In the genomic region with DNA sequence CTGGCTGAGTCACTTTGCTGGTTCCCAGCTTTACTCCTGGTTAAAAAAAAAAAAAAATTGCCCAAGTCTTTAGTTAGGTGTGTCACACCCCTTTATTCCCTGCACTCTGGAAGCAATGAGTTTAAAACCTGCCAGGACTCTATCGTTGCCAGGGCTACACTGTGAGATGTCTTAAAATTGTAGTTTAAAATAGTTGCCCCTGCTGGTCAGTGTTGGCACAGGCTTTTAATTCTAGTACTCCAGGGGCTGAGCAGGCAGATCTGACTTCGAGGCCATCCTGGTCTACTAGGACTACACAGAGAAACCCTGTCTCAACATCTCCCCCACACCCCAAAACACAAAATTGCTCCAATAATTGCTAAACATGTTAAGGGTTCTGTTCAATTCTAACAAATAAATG, we compare ENCODE assay signal across 15 mouse cellular contexts. TPM values are rescaled to one million over a fixed set of nuclear protein-coding genes. Genes with fewer than 3 reads are reported as not detected.
DNase-seq lines count a peak whose midpoint lies in the region; ATAC-seq and TF ChIP-seq lines count a peak whose summit lies in the region.
"Had no signal": no experiment of that assay in that cellular context is flagged by ENCODE, and none has a peak within 500 bp of the region (broad histone marks: within the 10 kb centered on the region; RNA-seq: fewer than 3 reads in every experiment).

No protein-coding gene starts in this region.

- CTCF ChIA-PET in Patski (lab: Charles Lee), result no interaction called here

- WGBS in kidney, postnatal 0 days, result 73% methylated on average over 2 of the region's 2 CpGs
- WGBS in kidney, adult 2 months, result 64% methylated on average over 2 of the region's 2 CpGs

- peak; percentile 33 for TF ChIP-seq CTCF in kidney, postnatal 0 days (IDR thresholded peaks at IDR 0.05; ENCODE audit: low read depth)
- no peak for TF ChIP-seq CTCF in kidney, adult 2 months (conservative IDR thresholded peaks at IDR 0.05; ENCODE audit: insufficient read depth, insufficient read length, low read depth, low read length)
- TF ChIP-seq CTCF in Patski (IDR thresholded peaks at IDR 0.05), result peak; percentile 38

- no peak overlapping the region for H3K9ac ChIP-seq in kidney, postnatal 0 days (ENCODE audit: low read depth, low read length)
- H3K9ac ChIP-seq: forebrain, embryonic 12.5 days had no signal

- H3K4me1 ChIP-seq in kidney, postnatal 0 days (replicated peaks; ENCODE audit: insufficient read depth, low read length), result peaks cover 8% of the 10 kb centered on the region; the same call in 1 of the 2 replicates
- peaks cover 11% of the 10 kb centered on the region for H3K4me1 ChIP-seq in kidney, adult 2 months (ENCODE audit: control insufficient read depth, insufficient read depth, low read length)

- POLR2A ChIA-PET in Patski (lab: Charles Lee), result interaction anchor here (0.9 kb wide), 1 partner anchor 33 kb away, joined by 3 read pairs; no protein-coding TSS in a partner anchor

- TF ChIP-seq POLR2A in kidney, adult 2 months (IDR thresholded peaks at IDR 0.05; ENCODE audit: low read depth, low read length), result no peak

- H3K4me2 ChIP-seq in kidney, postnatal 0 days (ENCODE audit: low read length), result no peak overlapping the region
- H3K4me2 ChIP-seq: forebrain, embryonic 12.5 days; heart, embryonic 11.5 days; midbrain, embryonic 11.5 days had no signal

- no peak overlapping the region for H3K4me3 ChIP-seq in kidney, postnatal 0 days (replicated peaks; ENCODE audit: low read depth, low read length)
- H3K4me3 ChIP-seq in kidney, adult 2 months (ENCODE audit: insufficient read depth, low read depth, low read length), result no peak overlapping the region
- H3K4me3 ChIP-seq: forebrain, embryonic 12.5 days; myocyte had no signal

- no peak overlapping the region for H3K27ac ChIP-seq in kidney, postnatal 0 days
- H3K27ac ChIP-seq in kidney, adult 2 months (ENCODE audit: insufficient read depth, low read depth, low read length), result no peak overlapping the region
- H3K27ac ChIP-seq: forebrain, embryonic 12.5 days had no signal

- H3K36me3 ChIP-seq in kidney, postnatal 0 days (ENCODE audit: insufficient read depth, low read length), result no peaks in the 10 kb centered on the region
- no peaks in the 10 kb centered on the region for H3K36me3 ChIP-seq in kidney, adult 2 months (ENCODE audit: control insufficient read depth, insufficient read depth, low read length)
- H3K36me3 ChIP-seq: forebrain, embryonic 12.5 days had no signal

- ATAC-seq in CD4-positive, CD25-positive, alpha-beta regulatory T cell, adult 4 months, result no peak
- ATAC-seq in kidney, postnatal 0 days (replicated peaks; ENCODE audit: low FRiP score, low read depth), result no peak
- ATAC-seq in Patski, result no peak

- peak; percentile 49 for DNase-seq in CD4-positive, CD25-positive, alpha-beta regulatory T cell, adult 2 months (ENCODE audit: low read depth, low spot score)
- DNase-seq in kidney, postnatal 0 days (ENCODE audit: low spot score), result no peak
- no peak for DNase-seq in kidney, adult 2 months
- DNase-seq in 3T3-L1 (ENCODE audit: low read depth, low spot score), result peak; percentile 52
- DNase-seq in Patski (ENCODE audit: low read depth, low spot score), result no peak
- no peak for DNase-seq in right cerebral cortex, postnatal 14 days
- no peak for DNase-seq in layer of hippocampus, postnatal 10 days (ENCODE audit: low spot score in 2 of 2)
- DNase-seq: adrenal gland, postnatal 36 days; kidney, adult 9 months; lung, adult 2 months had no signal

- no peaks in the 10 kb centered on the region for H3K27me3 ChIP-seq in kidney, postnatal 0 days (ENCODE audit: insufficient read depth, low read length)
- H3K27me3 ChIP-seq in kidney, adult 2 months (replicated peaks; ENCODE audit: control insufficient read depth, insufficient read depth, low read length), result no peaks in the 10 kb centered on the region
- H3K27me3 ChIP-seq in Patski, result no peaks in the 10 kb centered on the region
- H3K27me3 ChIP-seq: forebrain, embryonic 12.5 days had no signal

- in situ Hi-C loops in Patski (cut with MboI; ENCODE audit: low pct_unique_long_range_greater_than_20kb), result loop anchor here (5.0 kb wide), 1 partner anchor 36 kb away; no protein-coding TSS in a partner anchor

- H3K9me3 ChIP-seq in kidney, postnatal 0 days (replicated peaks; ENCODE audit: low read length), result no peaks in the 10 kb centered on the region
- H3K9me3 ChIP-seq: forebrain, embryonic 12.5 days had no signal

RNA-seq across cellular contexts. Expression of a gene that starts 2.2 kb away (rescaled TPM):
- 1 to 10 TPM; 3.0 to 5.2 TPM for polyA plus RNA-seq in CD4-positive, CD25-positive, alpha-beta regulatory T cell, adult 4 months (2017; shearing (Covaris generic))
- 17.3 and 18.7 TPM in 2 replicates for polyA plus RNA-seq in kidney, postnatal 0 days (2015; fragmentation: Nextera tagmentation; extraction: Ambion mirVana)
- polyA plus RNA-seq in kidney, adult 2 months (2012; rRNA removed), result 5.8 and 6.3 TPM in 2 replicates
- 16.7 TPM for polyA plus RNA-seq in Patski (2021)
- total RNA-seq in layer of hippocampus, postnatal 10 days (2021), result 10 to 100 TPM; 20.6 to 20.7 TPM

RNA-seq across cellular contexts. Expression of a gene that starts 44.2 kb away (rescaled TPM):
- polyA plus RNA-seq in CD4-positive, CD25-positive, alpha-beta regulatory T cell, adult 4 months (2017; shearing (Covaris generic)), result 10 to 100 TPM; 56.0 to 63.1 TPM
- 29.7 and 31.5 TPM in 2 replicates for polyA plus RNA-seq in kidney, postnatal 0 days (2015; fragmentation: Nextera tagmentation; extraction: Ambion mirVana)
- polyA plus RNA-seq in kidney, adult 2 months (2012; rRNA removed), result 47.3 and 48.1 TPM in 2 replicates
- 31.6 TPM for polyA plus RNA-seq in Patski (2021)
- total RNA-seq in layer of hippocampus, postnatal 10 days (2021), result 10 to 100 TPM; 45.0 to 48.8 TPM

Comparison
In these comparisons a context has a peak if more than half of its experiments do, and no peak if none do; other contexts are left out.
1. DNase-seq: peak in CD4-positive, CD25-positive, alpha-beta regulatory T cell, adult 2 months (single experiment) and 3T3-L1 (single experiment); none in kidney, postnatal 0 days (single experiment), kidney, adult 2 months (single experiment), Patski (single experiment), right cerebral cortex, postnatal 14 days (single experiment) and layer of hippocampus, postnatal 10 days (0 of 2).